Mouse (Mus musculus) heart, adult 2 months (tissue): Measurements from ENCODE around the gene Bbs1.

Source experiments
- CTCF ChIP-seq: fragments of 200-600 bp; IDR thresholded peaks from 2 replicates; pipeline ENCODE4 v1.8.1; 2022; ENCODE audit warnings: antibody characterized with exemption, mild to moderate bottlenecking, moderate library complexity
- POLR2A ChIP-seq: fragments of 200-500 bp; IDR thresholded peaks from 2 replicates; pipeline ENCODE4 v1.6.1; 2011; ENCODE audit warnings: mild to moderate bottlenecking, low read depth, low read length, control low read depth; ENCODE audit not compliant: insufficient read depth

GRCm38 (mm10) chr19:4937444-4938310 lies 31.2 kb upstream of the Bbs1 start:
- TF ChIP-seq POLR2A (no peak), CTCF (no peak)
